Mouse (Mus musculus) brain, embryonic 14.5 days (tissue): ENCODE results near the gene Ccdc69. TPM values are rescaled to one million over a fixed set of nuclear protein-coding genes. Genes with fewer than 3 reads are reported as not detected.

Experiments
- DNase-seq: peaks from one replicate; pipeline ENCODE4 v3.0.0-alpha.2; 2011; ENCODE audit warnings: low read depth
- CTCF ChIP-seq: fragments of 200-500 bp; IDR thresholded peaks from 2 replicates; pipeline ENCODE4 v1.5.1; 2012; ENCODE audit warnings: inconsistent platforms, mild to moderate bottlenecking, moderate library complexity, borderline replicate concordance; ENCODE audit not compliant: insufficient read depth, insufficient read length; ENCODE audit errors: extremely low read depth
- POLR2A ChIP-seq: fragments of 200-500 bp; IDR thresholded peaks from 2 replicates; pipeline ENCODE4 v1.6.1; 2012; ENCODE audit warnings: mild to moderate bottlenecking, inconsistent platforms, borderline replicate concordance; ENCODE audit not compliant: poor library complexity, insufficient read depth, insufficient read length, severe bottlenecking; ENCODE audit errors: extremely low read depth
- polyA plus RNA-seq: library from polyadenylated mRNA; depleted of rRNA; stranded (reverse); fragments of >200 nt; gene quantifications from 2 replicates; pipeline ENCODE4 v1.2.3, GENCODE M21; 2012

The Ccdc69 gene
- polyA plus RNA-seq, 1 experiment = 0.23 TPM

DNA sequence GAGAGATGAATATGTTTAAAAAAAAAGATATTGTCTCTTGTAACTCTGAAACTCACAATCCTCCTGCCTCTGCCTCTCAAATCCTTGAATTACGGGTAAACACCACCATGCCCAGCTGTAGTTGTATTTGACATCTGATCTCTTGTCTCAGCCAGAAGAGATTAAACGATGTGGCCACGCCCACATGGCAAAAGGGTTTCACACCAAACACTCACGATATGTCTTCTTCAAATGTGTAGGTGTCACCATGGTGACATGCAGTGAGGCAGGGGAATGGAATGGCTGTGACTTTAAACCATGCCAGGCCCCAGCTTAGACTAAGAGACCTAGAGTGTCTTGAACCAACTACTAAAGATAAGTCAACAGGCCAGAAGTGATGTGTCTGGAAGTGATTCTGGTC is 11.0 kb downstream of the Ccdc69 start:
- DNase-seq = no peak
- TF ChIP-seq CTCF (no peak), POLR2A (no peak)

DNA sequence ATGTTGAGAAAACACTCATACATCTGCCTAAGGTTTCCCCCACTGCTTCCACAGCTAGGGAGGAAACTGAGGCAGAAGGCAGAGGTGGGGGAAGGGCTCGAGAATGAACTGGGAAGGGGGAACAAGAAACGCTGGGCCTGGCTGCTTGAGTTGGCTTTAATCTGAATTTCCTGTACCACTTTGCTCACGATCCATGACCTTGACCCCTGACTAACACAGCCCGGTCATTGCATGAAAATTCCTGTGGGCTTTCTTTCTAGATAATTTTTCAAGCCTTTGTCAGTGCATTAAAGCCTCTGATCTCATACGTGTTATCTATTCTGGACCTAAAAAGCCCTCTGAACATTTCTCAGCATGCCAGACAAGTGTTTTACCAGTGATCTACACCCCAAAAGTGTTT is 15.1 kb downstream of the Ccdc69 start:
- DNase-seq = no peak
- TF ChIP-seq CTCF = no peak
- TF ChIP-seq POLR2A = no peak

DNA sequence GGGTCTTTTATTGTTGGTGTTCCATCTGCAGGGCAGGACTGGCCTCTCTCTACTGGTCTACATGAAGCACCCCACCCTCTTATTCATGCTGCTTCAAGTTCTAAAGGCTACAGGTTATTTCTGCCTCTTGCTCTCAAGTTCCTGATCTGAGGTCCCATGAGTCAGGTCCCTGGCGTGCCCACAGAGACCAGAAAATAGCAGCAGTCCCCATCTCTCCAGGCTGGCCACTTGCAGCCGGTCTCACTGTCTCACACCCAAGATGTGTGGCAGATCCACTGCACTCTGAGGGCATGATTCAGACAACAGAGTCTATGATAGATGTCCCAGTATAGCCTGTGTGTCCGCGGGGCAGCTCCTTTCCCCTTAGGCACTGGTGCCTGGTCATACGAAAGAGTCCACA is 17.1 kb downstream of the Ccdc69 start:
- no peak for DNase-seq
- TF ChIP-seq CTCF (no peak), POLR2A (no peak)

DNA sequence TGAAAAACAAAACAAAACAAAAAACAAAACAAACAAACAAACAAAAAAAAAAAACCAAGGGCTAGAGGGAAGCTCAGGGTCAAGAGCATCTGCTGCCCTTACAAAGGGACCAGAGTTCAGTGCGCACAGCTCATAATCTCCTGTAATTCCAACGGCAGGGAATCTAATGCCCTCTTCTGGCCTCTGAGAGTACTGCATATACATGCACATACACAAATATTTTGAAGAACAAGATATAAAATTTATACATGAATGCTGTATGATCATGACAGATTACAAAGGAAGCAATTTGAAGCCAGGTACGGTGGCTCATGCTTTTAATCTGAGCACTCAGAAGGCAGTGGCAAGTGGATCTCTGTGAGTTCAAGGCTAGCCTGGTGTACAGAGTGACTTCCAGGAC is 20.4 kb downstream of the Ccdc69 start:
- no peak for DNase-seq
- TF ChIP-seq CTCF (no peak), POLR2A (no peak)

DNA sequence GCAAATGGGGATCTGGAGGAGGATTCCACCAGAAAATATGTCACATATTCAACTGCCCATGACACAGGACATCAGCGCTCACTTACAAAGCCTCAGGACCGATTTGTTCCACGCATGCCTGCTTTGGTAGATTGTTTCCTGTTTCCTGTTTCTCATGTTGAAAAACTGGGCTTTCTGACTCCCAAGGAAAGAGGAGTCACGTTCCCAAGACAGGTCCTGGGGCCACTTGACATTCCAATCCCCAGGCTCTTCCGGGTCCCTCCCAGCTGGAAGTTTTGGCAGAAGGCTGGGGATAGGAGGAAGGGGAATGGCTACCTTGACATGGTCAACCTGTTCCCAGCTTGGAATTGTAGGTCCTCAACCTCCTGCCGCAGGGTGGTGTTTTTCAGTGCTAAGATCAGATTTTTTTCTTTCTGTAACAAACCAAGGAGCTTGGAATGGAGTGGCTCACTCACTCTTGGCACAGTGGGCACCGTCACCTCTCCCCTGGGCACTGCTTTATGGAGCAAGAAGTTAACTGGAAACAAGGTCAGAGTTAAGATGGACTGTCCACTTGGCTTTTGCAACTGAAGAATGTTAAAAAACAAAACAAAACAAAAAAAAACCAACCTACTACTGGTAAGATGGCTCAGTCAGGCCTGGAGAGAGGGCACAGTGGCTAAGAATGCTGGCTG is 27.0 kb downstream of the Ccdc69 start:
- TF ChIP-seq CTCF (no peak), POLR2A (no peak)
- no peak for DNase-seq

DNA sequence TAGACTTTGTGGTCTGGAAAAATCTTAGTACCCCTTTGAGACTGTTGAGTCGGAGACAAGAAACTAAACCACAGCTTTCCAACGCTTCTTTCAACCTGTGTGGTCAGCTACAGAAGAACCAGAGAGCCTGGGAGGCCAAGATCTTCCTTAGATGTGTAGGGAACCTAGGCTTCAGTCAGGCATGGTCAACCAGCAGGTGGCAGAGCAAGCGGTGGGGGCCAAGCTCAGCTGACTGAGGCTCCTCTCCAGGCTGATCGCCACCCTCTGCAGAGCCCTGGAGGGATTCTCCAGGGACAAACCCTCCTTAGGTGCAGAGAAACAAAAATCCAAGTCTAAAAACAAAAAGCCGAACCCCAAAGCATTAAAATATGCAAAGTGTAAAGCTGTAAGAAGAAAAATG is 31.3 kb downstream of the Ccdc69 start:
- no peak for DNase-seq
- no peak for TF ChIP-seq POLR2A
- peak; percentile 17; the same call in 1 of the 2 replicates for TF ChIP-seq CTCF

DNA sequence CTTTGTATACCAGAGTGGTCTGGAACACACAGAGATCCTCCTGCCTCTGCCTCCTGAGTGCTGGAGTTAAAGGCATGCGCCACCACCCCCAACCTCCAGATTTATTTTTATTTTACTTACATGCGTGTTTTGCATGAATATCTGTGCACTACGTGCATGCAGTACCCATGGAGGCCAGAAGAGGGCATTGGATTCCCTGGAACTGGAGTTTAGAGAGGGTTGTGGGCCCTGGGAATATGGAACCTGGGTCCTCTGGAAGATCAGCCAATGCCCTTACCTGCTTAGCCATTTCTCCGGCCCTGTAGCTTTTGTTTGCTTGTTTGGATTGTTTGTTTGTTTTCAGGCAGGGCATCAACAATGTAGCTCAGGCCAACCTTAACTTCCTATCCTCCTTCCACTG is 36.6 kb downstream of the Ccdc69 start:
- DNase-seq = no peak
- no peak for TF ChIP-seq POLR2A
- peak; percentile 42; the same call in 1 of the 2 replicates for TF ChIP-seq CTCF

DNA sequence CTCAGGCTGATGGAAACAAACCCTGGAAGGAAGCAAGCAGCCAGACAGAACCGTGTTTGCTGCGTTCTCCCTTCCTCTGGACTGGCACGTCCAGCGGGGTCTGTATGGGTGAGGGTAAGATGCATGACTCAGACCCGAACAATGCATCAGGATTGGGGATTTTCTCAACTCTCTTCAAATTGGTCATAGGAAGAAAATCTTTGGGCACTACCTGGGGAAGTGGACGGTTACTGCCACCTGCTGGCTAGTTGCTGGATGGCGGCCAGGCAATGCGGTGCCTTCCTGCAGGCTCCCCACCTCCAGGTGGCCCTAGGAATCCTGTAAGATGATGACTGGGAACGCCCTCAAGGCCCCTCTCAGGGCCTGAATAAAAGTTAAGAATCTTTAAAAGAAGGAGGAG is 38.3 kb downstream of the Ccdc69 start:
- peak; percentile 83 for DNase-seq
- TF ChIP-seq POLR2A = no peak
- TF ChIP-seq CTCF = peak; percentile 93

DNA sequence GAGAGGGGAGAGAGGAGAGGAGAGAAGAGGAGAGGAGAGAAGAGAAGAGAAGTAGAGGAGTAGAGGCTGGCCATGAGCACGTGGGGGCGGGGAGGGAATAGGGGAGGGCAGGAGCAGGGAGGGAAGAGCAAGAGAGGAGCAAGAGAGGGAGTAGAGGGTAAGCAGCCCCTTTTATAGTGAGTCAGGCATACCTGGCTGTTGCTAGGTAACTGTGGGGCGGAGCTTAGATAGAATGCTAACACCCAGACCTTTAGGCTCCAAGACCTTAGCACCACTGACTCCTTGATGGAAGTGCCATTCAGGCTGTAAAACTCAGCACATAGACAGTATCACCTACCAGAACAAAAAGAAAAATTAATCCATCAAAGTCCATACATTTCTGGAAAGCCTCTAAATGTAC is 41.3 kb downstream of the Ccdc69 start:
- TF ChIP-seq POLR2A (no peak), CTCF (no peak)
- DNase-seq = no peak

DNA sequence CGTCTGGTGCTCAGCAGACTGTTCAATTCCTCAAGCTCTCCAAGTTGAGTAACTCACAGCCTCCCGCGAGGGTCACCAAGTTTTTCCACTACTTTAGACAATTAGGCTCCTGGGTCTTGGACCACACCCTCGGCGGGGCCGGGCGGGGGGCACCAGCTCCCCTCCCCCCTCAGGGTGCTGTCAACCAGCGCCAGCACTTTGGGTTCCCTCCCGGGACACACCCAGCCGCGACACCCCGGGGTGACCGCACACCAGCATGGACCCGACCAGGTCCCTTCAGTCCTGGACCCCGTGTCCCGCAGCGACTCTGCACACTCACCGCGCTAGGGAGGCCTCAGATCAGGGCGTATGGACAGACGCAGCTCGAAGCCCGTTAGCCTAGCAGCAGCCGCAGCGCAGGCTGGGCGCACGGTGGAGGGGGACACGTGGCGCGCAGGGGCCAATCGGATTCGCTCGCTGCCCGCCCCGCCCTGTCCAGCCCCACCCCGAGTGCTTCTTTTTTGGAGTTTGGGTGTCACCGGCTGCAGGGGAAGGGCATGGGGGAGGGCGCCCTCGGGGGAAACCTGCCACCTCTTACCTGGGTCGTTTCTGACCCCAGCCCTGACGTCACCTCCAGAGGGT is 44.8 kb downstream of the Ccdc69 start, which contains the start of gene Anxa6:
Anxa6 (minus strand) TSS at position 406 of the 621 bp plus-strand sequence.
- no peak for TF ChIP-seq POLR2A
- peak; percentile 76 for DNase-seq

DNA sequence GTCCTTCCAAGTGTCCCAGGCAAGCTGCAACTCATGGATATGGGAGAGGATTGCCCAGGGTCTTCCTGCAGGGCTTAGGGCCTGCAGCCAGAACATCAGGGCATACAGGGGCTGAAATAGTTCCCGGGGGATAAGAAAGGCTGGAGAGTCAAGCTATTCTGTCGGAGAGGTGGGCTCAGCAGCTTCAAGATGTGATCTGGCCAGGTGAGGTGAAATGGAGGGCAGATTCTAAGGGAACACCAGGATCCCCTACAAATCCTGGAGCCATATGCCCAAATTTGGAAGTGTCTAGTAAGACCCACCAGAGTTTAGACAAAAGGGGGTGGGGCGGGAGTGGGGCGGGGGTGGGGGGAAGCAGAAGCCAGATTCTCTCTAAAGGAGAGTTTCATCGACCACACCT is 45.6 kb downstream of the Ccdc69 start:
- no peak for TF ChIP-seq POLR2A
- TF ChIP-seq CTCF = no peak
- DNase-seq = no peak

DNA sequence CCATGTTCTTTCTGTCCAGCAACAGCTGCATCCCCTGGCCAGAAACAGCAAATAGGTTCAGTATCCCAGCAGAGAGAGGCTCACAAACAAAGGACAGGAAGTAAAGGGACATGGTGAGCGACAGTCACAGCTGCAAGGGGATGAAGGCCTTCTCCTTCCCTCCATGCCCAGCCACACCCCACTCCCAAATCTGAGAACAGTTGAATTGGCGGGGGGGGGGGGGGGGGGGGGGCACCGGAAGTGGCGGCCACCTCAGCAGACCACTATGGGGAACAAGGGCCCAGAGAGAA is 46.0 kb downstream of the Ccdc69 start:
- TF ChIP-seq POLR2A (no peak), CTCF (no peak)

More for the DNA sequence above, 46.0 kb downstream of the Ccdc69 start:
- no peak for DNase-seq
